Mouse (Mus musculus): ENCODE results near the gene Edil3. TPM values are rescaled to one million over a fixed set of nuclear protein-coding genes. Genes with fewer than 3 reads are reported as not detected.

Edil3 gene
- polyA plus RNA-seq, 1 experiment from 2014 or later, result 50.1 TPM

DNA sequence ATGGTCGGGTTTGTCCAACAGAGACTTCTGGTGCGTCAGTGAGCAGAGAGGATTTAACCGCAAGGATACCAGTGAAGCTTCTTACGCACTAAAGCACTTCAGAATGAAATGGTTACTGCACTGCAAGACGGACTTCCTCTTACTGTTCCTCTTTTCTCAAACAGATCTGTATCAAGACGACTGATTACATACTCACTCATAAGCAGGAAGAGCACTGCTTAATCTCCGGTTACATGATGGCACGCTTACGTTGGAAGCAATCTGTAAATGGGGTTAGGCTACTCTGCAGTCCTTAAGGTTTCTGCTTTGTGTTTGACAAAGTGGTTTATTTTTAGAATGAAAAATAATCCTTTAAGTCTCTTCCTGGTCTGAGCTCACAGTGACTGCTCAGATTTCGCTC lies 7.1 kb downstream of the Edil3 start:
- Histone ChIP-seq H3K4me2 (replicated peaks) (peak overlapping the region; percentile 17; the same call in 1 of the 2 replicates), H3K27ac (no peak overlapping the region)
- WGBS, result 59% methylated on average over 10 of the region's 10 CpGs

DNA sequence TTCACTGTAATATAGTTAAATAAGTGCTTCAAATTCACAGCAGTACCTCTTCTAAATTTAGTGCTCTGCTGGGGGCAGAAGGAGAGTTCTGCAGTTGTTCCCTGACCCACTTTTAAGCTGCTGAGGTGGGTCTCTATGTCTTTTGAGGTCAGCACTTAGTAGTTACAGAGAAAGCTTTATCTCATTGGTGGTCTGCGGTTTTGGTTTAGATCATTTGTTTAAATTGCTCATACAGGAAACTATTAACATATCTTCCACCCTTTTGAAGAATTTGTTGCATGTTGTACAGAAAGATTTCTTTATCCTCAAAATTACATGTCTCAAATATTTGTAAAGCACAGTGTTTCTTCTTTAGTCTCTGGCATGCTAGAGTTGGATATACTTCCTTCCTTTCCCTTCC lies 12.5 kb downstream of the Edil3 start:
- Histone ChIP-seq H3K27me3 (no peaks in the 10 kb centered on the region), H3K27ac (no peak overlapping the region), H3K9me3 (no peaks in the 10 kb centered on the region), H3K36me3 (no peaks in the 10 kb centered on the region), H3K4me1 (replicated peaks) (no peaks in the 10 kb centered on the region), H3K4me3 (replicated peaks) (no peak overlapping the region), H3K9ac (replicated peaks) (no peak overlapping the region), H3K4me2 (replicated peaks) (no peak overlapping the region)
- 84% methylated on average over 1 of the region's 1 CpGs for WGBS
- ATAC-seq, result no peak

More for the DNA sequence above, 7.1 kb downstream of the Edil3 start:
- no peaks in the 10 kb centered on the region for H3K9me3 ChIP-seq
- peaks cover 13% of the 10 kb centered on the region; the same call in 1 of the 2 replicates for H3K4me1 ChIP-seq (replicated peaks)
- no peak overlapping the region for H3K4me3 ChIP-seq (replicated peaks)
- no peaks in the 10 kb centered on the region for H3K27me3 ChIP-seq
- no peak for ATAC-seq
- H3K9ac ChIP-seq (replicated peaks), result no peak overlapping the region
- no peaks in the 10 kb centered on the region for H3K36me3 ChIP-seq

DNA sequence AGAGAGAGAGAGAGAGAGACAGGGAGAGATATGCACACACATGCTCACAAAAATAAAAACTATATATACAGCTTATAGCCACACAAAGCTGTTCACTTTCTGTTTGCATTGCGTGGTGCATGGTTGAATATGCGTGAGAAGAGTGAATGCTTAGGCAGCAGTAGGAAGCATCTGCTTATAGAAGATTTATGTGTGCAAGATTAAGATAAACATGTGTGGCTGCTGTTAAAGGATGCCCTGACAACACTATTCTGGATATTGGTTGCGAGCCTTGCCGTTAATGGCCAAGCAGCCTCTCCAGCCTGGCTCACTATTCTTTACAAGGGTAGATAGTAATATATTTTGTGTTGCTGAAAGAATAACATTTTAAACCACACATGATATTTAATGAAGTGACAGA lies 28.5 kb downstream of the Edil3 start:
- WGBS, result 80% methylated on average over 4 of the region's 4 CpGs
- no peaks in the 10 kb centered on the region for H3K27me3 ChIP-seq
- ATAC-seq, result no peak

DNA sequence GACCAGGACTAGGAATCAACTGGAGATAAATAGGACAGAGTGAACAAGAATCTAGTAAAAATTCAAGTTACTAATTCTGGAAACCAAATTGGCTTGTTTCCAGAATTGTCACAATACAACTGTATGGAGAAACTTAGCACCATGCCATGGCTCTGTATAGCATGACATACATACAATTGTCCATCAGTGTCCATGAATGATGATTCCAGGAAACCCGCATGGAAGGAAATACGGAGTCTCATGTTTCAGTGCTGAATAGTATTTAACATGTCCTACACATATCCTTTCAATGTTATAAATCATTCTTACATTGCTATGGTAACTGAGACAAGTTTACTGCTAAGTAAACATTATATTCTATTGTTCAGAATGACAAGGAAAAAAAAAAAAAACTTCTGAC lies 58.7 kb downstream of the Edil3 start:
- Histone ChIP-seq H3K4me3 (replicated peaks) (no peak overlapping the region), H3K4me2 (replicated peaks) (no peak overlapping the region), H3K4me1 (replicated peaks) (no peaks in the 10 kb centered on the region), H3K27ac (no peak overlapping the region), H3K9me3 (no peaks in the 10 kb centered on the region), H3K27me3 (no peaks in the 10 kb centered on the region), H3K36me3 (no peaks in the 10 kb centered on the region), H3K9ac (replicated peaks) (no peak overlapping the region)
- no peak for ATAC-seq
- 93% methylated on average over 2 of the region's 2 CpGs for WGBS

More for the DNA sequence above, 28.5 kb downstream of the Edil3 start:
- Histone ChIP-seq H3K36me3 (no peaks in the 10 kb centered on the region), H3K4me3 (replicated peaks) (no peak overlapping the region), H3K4me2 (replicated peaks) (no peak overlapping the region), H3K4me1 (replicated peaks) (no peaks in the 10 kb centered on the region), H3K9ac (replicated peaks) (no peak overlapping the region), H3K27ac (no peak overlapping the region), H3K9me3 (no peaks in the 10 kb centered on the region)

DNA sequence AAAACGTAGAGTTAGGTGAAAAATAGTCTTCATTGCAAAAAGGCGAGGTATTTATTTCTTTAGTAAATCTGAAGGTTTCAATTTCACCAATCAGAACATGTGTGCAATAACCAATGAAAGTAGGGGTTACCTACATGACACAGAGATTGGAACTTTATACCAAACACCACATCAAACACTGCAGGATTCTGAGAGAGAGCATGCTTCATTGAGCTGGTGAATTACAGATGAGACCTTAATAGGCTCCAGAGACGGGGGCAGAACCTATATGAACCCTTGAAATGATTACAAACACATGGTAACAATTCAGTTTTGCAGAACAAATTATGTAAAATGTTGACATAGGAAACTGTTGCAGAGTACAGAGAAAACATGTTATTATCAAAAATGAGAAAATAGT lies 69.5 kb downstream of the Edil3 start:
- no peak for ATAC-seq
- Histone ChIP-seq H3K4me1 (replicated peaks) (no peaks in the 10 kb centered on the region), H3K9me3 (no peaks in the 10 kb centered on the region), H3K27me3 (no peaks in the 10 kb centered on the region), H3K4me3 (replicated peaks) (no peak overlapping the region), H3K27ac (no peak overlapping the region), H3K36me3 (no peaks in the 10 kb centered on the region), H3K9ac (replicated peaks) (no peak overlapping the region), H3K4me2 (replicated peaks) (no peak overlapping the region)
- 80% methylated on average over 3 of the region's 3 CpGs for WGBS

DNA sequence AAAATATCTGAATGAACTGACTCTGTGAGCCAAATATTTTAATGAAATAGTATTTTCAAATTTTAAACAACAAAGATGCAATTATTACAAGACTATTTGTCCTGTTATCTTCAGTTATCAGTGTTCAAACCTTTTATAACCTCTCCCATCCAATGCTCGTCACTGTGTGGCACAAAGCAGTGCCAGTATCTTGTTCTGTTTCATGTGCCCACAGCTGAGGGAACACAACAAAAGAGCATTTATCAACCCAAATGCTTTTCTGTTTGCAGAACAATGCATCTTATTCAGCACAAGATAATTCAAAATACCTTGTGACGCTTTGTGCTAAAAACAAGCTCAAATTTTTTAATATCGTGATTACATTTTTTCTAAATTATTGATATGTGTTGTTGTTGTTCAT lies 78.8 kb downstream of the Edil3 start:
- no peak overlapping the region for H3K4me2 ChIP-seq (replicated peaks)
- no peaks in the 10 kb centered on the region for H3K27me3 ChIP-seq
- H3K36me3 ChIP-seq, result no peaks in the 10 kb centered on the region
- no peaks in the 10 kb centered on the region for H3K9me3 ChIP-seq
- H3K4me1 ChIP-seq (replicated peaks), result no peaks in the 10 kb centered on the region
- H3K9ac ChIP-seq (replicated peaks), result no peak overlapping the region
- no peak overlapping the region for H3K4me3 ChIP-seq (replicated peaks)
- no peak overlapping the region for H3K27ac ChIP-seq
- WGBS, result 85% methylated on average over 3 of the region's 3 CpGs
- ATAC-seq, result no peak

DNA sequence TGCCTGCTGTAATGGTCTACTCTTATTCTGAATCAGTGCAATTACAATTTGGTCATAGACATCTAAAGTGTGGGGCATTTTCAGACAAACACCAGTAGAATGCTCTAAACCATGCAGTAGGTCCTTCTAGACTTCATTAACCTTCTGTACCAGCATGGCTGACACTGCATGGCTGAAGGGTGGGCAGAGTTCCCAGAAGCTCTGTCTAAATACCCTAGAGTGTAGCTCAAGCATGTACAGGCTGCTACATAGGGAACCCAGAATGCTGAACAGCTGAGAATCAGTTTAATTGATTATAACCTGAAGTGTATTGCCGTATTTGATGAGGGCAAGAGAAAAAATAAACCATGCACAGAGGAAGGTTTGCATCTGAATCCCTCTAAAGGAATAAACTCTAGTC lies 86.1 kb downstream of the Edil3 start:
- Histone ChIP-seq H3K4me3 (replicated peaks) (no peak overlapping the region), H3K27me3 (no peaks in the 10 kb centered on the region), H3K9me3 (no peaks in the 10 kb centered on the region), H3K4me1 (replicated peaks) (0 out of 2 replicates have a peak, but pooled peaks cover 5% of the 10 kb centered on the region), H3K27ac (no peak overlapping the region), H3K9ac (replicated peaks) (no peak overlapping the region), H3K36me3 (no peaks in the 10 kb centered on the region), H3K4me2 (replicated peaks) (no peak overlapping the region)
- ATAC-seq, result no peak
- 87% methylated on average over 1 of the region's 1 CpGs for WGBS

GRCm38 (mm10) chr13:88908187-88908586 lies 86.9 kb downstream of the Edil3 start:
- H3K27ac ChIP-seq, result no peak overlapping the region

GRCm38 (mm10) chr13:88916503-88916902 lies 95.2 kb downstream of the Edil3 start:
- Histone ChIP-seq H3K27ac (no peak overlapping the region), H3K9me3 (no peaks in the 10 kb centered on the region), H3K9ac (replicated peaks) (no peak overlapping the region), H3K4me2 (replicated peaks) (no peak overlapping the region), H3K27me3 (no peaks in the 10 kb centered on the region), H3K4me1 (replicated peaks) (no peaks in the 10 kb centered on the region), H3K36me3 (no peaks in the 10 kb centered on the region), H3K4me3 (replicated peaks) (no peak overlapping the region)
- WGBS, result 39% methylated on average over 2 of the region's 2 CpGs
- ATAC-seq, result no peak

More at GRCm38 (mm10) chr13:88908187-88908586, 86.9 kb downstream of the Edil3 start:
- 76% methylated on average over 1 of the region's 1 CpGs for WGBS
- ATAC-seq, result no peak
- 0 out of 2 replicates have a peak, but pooled peaks cover 5% of the 10 kb centered on the region for H3K4me1 ChIP-seq (replicated peaks)
- no peaks in the 10 kb centered on the region for H3K36me3 ChIP-seq
- no peak overlapping the region for H3K9ac ChIP-seq (replicated peaks)
- no peak overlapping the region for H3K4me3 ChIP-seq (replicated peaks)
- no peaks in the 10 kb centered on the region for H3K27me3 ChIP-seq
- H3K9me3 ChIP-seq, result no peaks in the 10 kb centered on the region
- H3K4me2 ChIP-seq (replicated peaks), result no peak overlapping the region

DNA sequence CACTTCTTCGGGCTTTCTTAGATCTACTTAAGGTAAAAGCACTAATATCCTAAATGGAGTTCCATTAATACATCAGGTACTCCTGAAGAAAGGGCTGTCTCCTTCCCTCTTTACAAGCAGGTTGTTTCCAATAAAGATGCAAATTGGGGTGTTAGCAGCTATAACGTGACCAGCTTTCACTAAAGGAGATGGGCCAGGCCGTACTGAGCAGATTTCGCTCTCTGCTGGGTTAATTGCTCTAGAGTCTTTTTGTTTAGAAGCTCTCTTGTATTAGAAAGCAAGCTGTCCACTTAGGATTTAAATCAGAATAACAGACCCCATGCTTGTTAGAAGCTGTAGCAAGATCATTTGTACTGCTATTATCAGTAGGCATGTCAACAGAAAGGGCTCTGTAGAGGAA lies 108.4 kb downstream of the Edil3 start:
- peaks cover 4% of the 10 kb centered on the region; the same call in 1 of the 2 replicates for H3K4me1 ChIP-seq (replicated peaks)
- H3K9me3 ChIP-seq, result no peaks in the 10 kb centered on the region
- no peak overlapping the region for H3K9ac ChIP-seq (replicated peaks)
- ATAC-seq, result no peak
- no peak overlapping the region for H3K4me3 ChIP-seq (replicated peaks)
- H3K27ac ChIP-seq, result no peak overlapping the region
- H3K36me3 ChIP-seq, result no peaks in the 10 kb centered on the region
- H3K27me3 ChIP-seq, result no peaks in the 10 kb centered on the region
- H3K4me2 ChIP-seq (replicated peaks), result no peak overlapping the region
- 35% methylated on average over 4 of the region's 4 CpGs for WGBS

DNA sequence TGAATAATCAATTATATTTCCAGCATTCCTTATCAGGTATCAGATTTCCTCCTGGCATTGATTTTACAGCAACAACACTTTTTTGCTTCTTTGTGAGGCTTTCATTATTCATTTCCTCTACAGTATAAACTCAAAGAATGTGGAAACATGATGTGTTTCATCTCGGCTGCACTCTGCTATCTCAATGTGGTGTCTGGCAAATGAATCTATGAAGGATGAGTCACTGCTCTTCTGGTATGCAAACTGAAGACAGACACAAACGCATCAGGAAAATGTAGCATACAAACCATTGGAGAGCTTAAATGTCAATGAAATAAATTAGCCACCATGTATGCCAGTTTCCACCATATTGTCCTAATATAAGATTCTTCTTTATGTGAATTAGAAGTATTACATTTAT lies 117.3 kb downstream of the Edil3 start:
- Histone ChIP-seq H3K27ac (no peak overlapping the region), H3K4me2 (replicated peaks) (no peak overlapping the region), H3K9me3 (no peaks in the 10 kb centered on the region), H3K4me1 (replicated peaks) (no peaks in the 10 kb centered on the region), H3K9ac (replicated peaks) (no peak overlapping the region), H3K4me3 (replicated peaks) (no peak overlapping the region), H3K27me3 (no peaks in the 10 kb centered on the region), H3K36me3 (no peaks in the 10 kb centered on the region)
- ATAC-seq, result no peak
- 93% methylated on average over 2 of the region's 2 CpGs for WGBS

- no peak for ATAC-seq
- Histone ChIP-seq H3K27ac (no peak overlapping the region), H3K27me3 (no peaks in the 10 kb centered on the region), H3K9me3 (no peaks in the 10 kb centered on the region), H3K4me1 (replicated peaks) (no peaks in the 10 kb centered on the region), H3K9ac (replicated peaks) (no peak overlapping the region), H3K36me3 (no peaks in the 10 kb centered on the region), H3K4me2 (replicated peaks) (no peak overlapping the region), H3K4me3 (replicated peaks) (no peak overlapping the region)
- WGBS, result 85% methylated on average over 4 of the region's 4 CpGs
Measured at GRCm38 (mm10) chr13:88972355-88972754, 151.1 kb downstream of the Edil3 start.

DNA sequence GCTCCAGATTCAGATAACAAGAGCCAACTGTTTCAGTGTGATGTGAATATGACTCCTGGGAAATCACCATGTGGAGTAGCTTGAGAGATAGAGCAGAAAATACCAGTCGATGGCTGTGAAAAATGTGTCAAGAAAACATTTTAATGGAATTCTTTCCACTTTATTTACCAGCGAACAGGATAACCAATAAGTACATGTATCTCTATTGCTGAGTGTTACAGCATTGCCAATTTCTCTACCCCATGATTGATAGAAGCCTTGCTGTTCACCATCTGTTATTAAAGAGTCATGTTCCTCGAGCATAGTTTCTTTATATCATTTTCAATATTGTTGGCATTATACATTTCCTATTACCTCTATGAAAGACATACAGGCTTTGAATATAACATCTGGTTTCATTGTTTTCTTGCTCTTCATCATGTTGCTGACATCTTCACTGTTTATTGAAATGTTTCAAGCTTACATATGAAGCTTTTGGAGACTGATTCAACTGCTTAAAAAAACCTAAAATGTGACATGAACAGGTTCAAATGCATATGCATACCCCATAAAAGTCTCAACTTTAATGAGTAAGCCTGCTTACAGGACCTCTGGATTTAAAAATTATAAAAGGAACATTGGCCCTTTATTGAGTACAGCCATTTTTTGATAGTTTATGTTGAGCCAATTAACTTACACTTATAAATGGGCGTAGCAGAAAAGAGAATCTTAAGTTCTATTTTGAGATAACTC lies 186.6 kb downstream of the Edil3 start:
- H3K9me3 ChIP-seq, result no peaks in the 10 kb centered on the region
- no peaks in the 10 kb centered on the region for H3K4me1 ChIP-seq (replicated peaks)
- no peak overlapping the region for H3K4me2 ChIP-seq (replicated peaks)
- WGBS, result 84% methylated on average over 4 of the region's 4 CpGs
- H3K4me3 ChIP-seq (replicated peaks), result no peak overlapping the region
- H3K27me3 ChIP-seq, result no peaks in the 10 kb centered on the region
- H3K36me3 ChIP-seq, result no peaks in the 10 kb centered on the region
- ATAC-seq, result no peak
- H3K9ac ChIP-seq (replicated peaks), result no peak overlapping the region
- no peak overlapping the region for H3K27ac ChIP-seq

Measured in midbrain, embryonic 13.5 days (tissue).